Mouse (Mus musculus) CD4-positive naive resting alpha-beta T cell, adult 76 days (primary cell): ENCODE data around the gene Dad1. TPM values are rescaled to one million over a fixed set of nuclear protein-coding genes. Genes with fewer than 3 reads are reported as not detected.

Experiments
- total RNA-seq: library from RNA; stranded (reverse); gene quantifications from one replicate; pipeline ENCODE4 v1.2.4, GENCODE M21; 2023

Dad1 gene
- 145 TPM for total RNA-seq

DNA sequence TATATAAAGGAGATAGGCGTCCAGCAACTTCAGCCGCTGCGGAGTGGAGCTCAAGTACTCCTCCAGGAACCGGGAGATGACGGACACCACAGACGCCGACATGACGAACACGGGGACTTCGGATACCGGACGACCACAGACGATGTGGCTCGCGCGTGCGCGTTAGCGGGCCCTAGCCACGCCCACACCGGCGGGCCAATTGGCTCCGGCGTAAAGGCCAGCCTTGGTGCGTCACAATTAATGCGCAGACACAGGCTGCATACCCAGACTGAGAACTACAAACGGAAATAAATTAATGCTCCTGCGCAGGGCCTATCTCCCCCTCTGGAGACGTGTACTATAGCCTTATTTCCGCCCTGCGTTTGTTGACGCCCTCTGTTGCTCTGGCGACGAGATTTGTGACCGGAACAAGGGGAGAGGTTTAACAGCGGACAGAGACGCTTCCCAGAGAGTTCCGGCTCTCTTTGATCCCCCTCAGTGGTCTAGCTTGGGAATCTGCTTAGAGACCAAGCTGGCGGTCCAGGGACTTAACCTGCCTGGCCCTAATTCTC, at the start of gene Dad1, which contains the start of gene Abhd4:
Gene Dad1 (minus strand): TSS at position 364 of the 551 bp plus-strand sequence.
Gene Abhd4 (plus strand): TSS at position 448 of the 551 bp plus-strand sequence.

DNA sequence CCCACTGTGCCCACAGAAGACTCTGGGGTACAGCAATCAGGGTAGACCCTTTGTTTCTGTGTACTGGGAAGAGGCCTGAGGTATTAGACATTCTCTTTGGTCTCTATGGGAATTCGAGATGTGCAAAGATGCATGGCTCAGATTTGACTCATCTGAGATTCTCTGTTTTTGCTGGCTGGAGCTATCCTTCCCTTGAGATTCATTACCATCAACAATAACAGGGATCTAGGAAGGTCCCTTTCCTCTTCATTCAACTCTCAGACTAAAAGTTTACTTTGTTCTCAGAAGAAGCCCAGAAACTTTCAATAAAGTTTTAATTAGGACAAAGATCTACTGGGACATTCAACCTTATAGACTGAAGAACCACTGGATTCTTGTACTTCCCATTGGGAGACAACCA, 30.9 kb upstream of the Dad1 start, which contains the start of gene Olfr49:
Gene Olfr49 (minus strand): TSS at position 101 of the 400 bp plus-strand sequence.

Other genes with a start within 250 kb of the Dad1 start
- 5.3 TPM for gene Abhd4, start 84 bp upstream of the Dad1 start, total RNA-seq
- not detected for gene Olfr49, start 30.8 kb upstream of the Dad1 start, total RNA-seq
- gene Oxa1l, start 106.7 kb upstream of the Dad1 start, total RNA-seq = 69.1 TPM
- 3.4 TPM for gene Slc7a7, start 163.7 kb upstream of the Dad1 start, total RNA-seq
- gene Mrpl52, start 172.8 kb upstream of the Dad1 start, total RNA-seq = 76.1 TPM
- 1.2 TPM for gene Mmp14, start 177.5 kb upstream of the Dad1 start, total RNA-seq
- gene Lrp10, start 210.0 kb upstream of the Dad1 start, total RNA-seq = 138 TPM
- 0.41 TPM for gene Rem2, start 222.0 kb upstream of the Dad1 start, total RNA-seq